Mouse (Mus musculus) urinary bladder, postnatal 4 days (tissue): ENCODE results near the gene Lrrc75b.

ENCODE experiments used
- DNase-seq, 2 experiments: peaks; one replicate each; pipeline ENCODE4 v3.0.0; 2021 to 2022; ENCODE audit warnings: low spot score in 2 of 2

The Lrrc75b gene

GRCm38 (mm10) chr10:75559676-75560548 lies at the start of gene Lrrc75b:
TSS of gene Lrrc75b (minus strand) at chr10:75560330.
- DNase-seq: peak; percentile 52 to 62

- no peak for DNase-seq
Observed at GRCm38 (mm10) chr10:75608975-75609374, 48.8 kb upstream of the Lrrc75b start.

GRCm38 (mm10) chr10:75607253-75607652 lies 47.1 kb upstream of the Lrrc75b start:
- DNase-seq: no peak

- no peak for DNase-seq
Observed at GRCm38 (mm10) chr10:75605162-75605846, 45.2 kb upstream of the Lrrc75b start.

GRCm38 (mm10) chr10:75600189-75600730 lies 40.1 kb upstream of the Lrrc75b start:
- DNase-seq: no peak

GRCm38 (mm10) chr10:75595981-75596380 lies 35.9 kb upstream of the Lrrc75b start:
- DNase-seq: peak; percentile 77 to 79

GRCm38 (mm10) chr10:75592585-75592984 lies 32.5 kb upstream of the Lrrc75b start:
- DNase-seq: no peak

- peak in 1 of 2 experiments; percentile 29 for DNase-seq
Observed at GRCm38 (mm10) chr10:75591211-75591894, 31.2 kb upstream of the Lrrc75b start.

GRCm38 (mm10) chr10:75589651-75590050 lies 29.5 kb upstream of the Lrrc75b start:
- DNase-seq: no peak

- DNase-seq: peak; percentile 69 to 73
Observed at GRCm38 (mm10) chr10:75589129-75589528, 29.0 kb upstream of the Lrrc75b start, which contains the start of gene Ggt5. TSS of gene Ggt5 (plus strand) at chr10:75589340.

- no peak for DNase-seq
Observed at GRCm38 (mm10) chr10:75588336-75588735, 28.2 kb upstream of the Lrrc75b start.

- DNase-seq: no peak
Observed at GRCm38 (mm10) chr10:75587781-75588180, 27.7 kb upstream of the Lrrc75b start.

- no peak for DNase-seq
Observed at GRCm38 (mm10) chr10:75586553-75586879, 26.4 kb upstream of the Lrrc75b start.

- DNase-seq: peak; percentile 76 to 90
Observed at GRCm38 (mm10) chr10:75585876-75586552, 25.9 kb upstream of the Lrrc75b start.

GRCm38 (mm10) chr10:75579129-75579528 lies 19.0 kb upstream of the Lrrc75b start:
- DNase-seq: no peak

- DNase-seq: no peak
Observed at GRCm38 (mm10) chr10:75573965-75574364, 13.8 kb upstream of the Lrrc75b start.

GRCm38 (mm10) chr10:75573181-75573580 lies 13.1 kb upstream of the Lrrc75b start:
- DNase-seq: no peak

- DNase-seq: no peak
Observed at GRCm38 (mm10) chr10:75571937-75572336, 11.8 kb upstream of the Lrrc75b start.

GRCm38 (mm10) chr10:75570981-75571657 lies 11.0 kb upstream of the Lrrc75b start:
- no peak for DNase-seq

- no peak for DNase-seq
Observed at GRCm38 (mm10) chr10:75568851-75569250, 8.7 kb upstream of the Lrrc75b start.

- DNase-seq: no peak
Observed at GRCm38 (mm10) chr10:75568441-75568840, 8.3 kb upstream of the Lrrc75b start.
